Mouse (Mus musculus) hindbrain, embryonic 11.5 days (tissue): ENCODE data around the gene Gstt1. TPM values are rescaled to one million over a fixed set of nuclear protein-coding genes. Genes with fewer than 3 reads are reported as not detected.
A peak's percentile ranks its signal among the peaks of the same experiment; 100 is the strongest.

ENCODE experiments used
- ATAC-seq: fragments of 200-750 bp; cut with Nextera tagmentation; 2 replicates; pipeline ENCODE4 v1.8.0; 2017; ENCODE audit warnings: mild to moderate bottlenecking, moderate TSS enrichment, moderate library complexity; ENCODE audit not compliant: low FRiP score
- DNase-seq: peaks from one replicate; pipeline ENCODE4 v3.0.0-alpha.2; 2015; ENCODE audit warnings: low spot score
- H3K27ac ChIP-seq: fragments of 300-500 bp; sonication (generic); 2 replicates; pipeline ENCODE4 v1.5.1; 2014; ENCODE audit warnings: mild to moderate bottlenecking, low read depth, low read length
- H3K27me3 ChIP-seq: fragments of 300-500 bp; sonication (generic); 2 replicates; pipeline ENCODE4 v1.6.1; 2014; ENCODE audit warnings: mild to moderate bottlenecking, low read length, moderate library complexity, mixed read lengths; ENCODE audit not compliant: control insufficient read depth, insufficient read depth
- H3K36me3 ChIP-seq: fragments of 300-500 bp; sonication (generic); 2 replicates; pipeline ENCODE4 v1.6.1; 2014; ENCODE audit warnings: mild to moderate bottlenecking, low read length, moderate library complexity, mixed read lengths; ENCODE audit not compliant: control insufficient read depth, insufficient read depth
- H3K4me1 ChIP-seq: fragments of 300-500 bp; sonication (generic); replicated peaks from 2 replicates; pipeline ENCODE4 v1.6.1; 2014; ENCODE audit warnings: low read length, mixed read lengths; ENCODE audit not compliant: control insufficient read depth, insufficient read depth
- H3K4me2 ChIP-seq: fragments of 300-500 bp; sonication (generic); replicated peaks from 2 replicates; pipeline ENCODE4 v1.6.1; 2014; ENCODE audit warnings: mild to moderate bottlenecking, low read depth, low read length
- H3K4me3 ChIP-seq: fragments of 300-500 bp; sonication (generic); 2 replicates; pipeline ENCODE4 v1.5.1; 2014; ENCODE audit warnings: low read depth, low read length
- H3K9ac ChIP-seq: fragments of 300-500 bp; sonication (generic); 2 replicates; pipeline ENCODE4 v1.6.1; 2014; ENCODE audit warnings: low read depth, low read length
- H3K9me3 ChIP-seq: fragments of 300-500 bp; sonication (generic); 2 replicates; pipeline ENCODE4 v1.6.1; 2016; ENCODE audit warnings: low read length; ENCODE audit not compliant: control insufficient read depth
- WGBS: fragments of 180-500 bp; shearing (Covaris S2); extraction: QIAGEN DNeasy Blood & Tissue Kit; methylation state at CpG from one replicate; pipeline ENCODE4 v1.1.7; 2014; 5-methylcytosine and 5-hydroxymethylcytosine counted together
- polyA plus RNA-seq: library from polyadenylated mRNA; unstranded; fragments of >200 nt; fragmentation: Nextera tagmentation; extraction: Ambion mirVana; gene quantifications from 2 replicates; pipeline ENCODE4 v1.2.1, GENCODE M21; 2014

The Gstt1 gene
- polyA plus RNA-seq, 1 experiment from 2014 or later, result 5.6 TPM

GRCm38 (mm10) chr10:75790773-75791172 is 7.6 kb downstream of the Gstt1 start:
- DNase-seq, result no peak
- H3K4me2 ChIP-seq, result no peak overlapping the region
- WGBS, result 22% methylated on average over 7 of the region's 7 CpGs

GRCm38 (mm10) chr10:75789841-75790240 is 8.5 kb downstream of the Gstt1 start:
- DNase-seq, result no peak
- no peak overlapping the region for H3K27ac ChIP-seq
- H3K9me3 ChIP-seq, result no peaks in the 10 kb centered on the region
- no peak overlapping the region for H3K4me2 ChIP-seq
- H3K36me3 ChIP-seq, result no peaks in the 10 kb centered on the region
- no peak for ATAC-seq
- H3K27me3 ChIP-seq, result no peaks in the 10 kb centered on the region
- WGBS, result 92% methylated on average over 5 of the region's 5 CpGs
- no peaks in the 10 kb centered on the region for H3K4me1 ChIP-seq
- H3K4me3 ChIP-seq, result no peak overlapping the region
- no peak overlapping the region for H3K9ac ChIP-seq

More at GRCm38 (mm10) chr10:75790773-75791172, 7.6 kb downstream of the Gstt1 start:
- no peak for ATAC-seq
- Histone ChIP-seq H3K27ac (no peak overlapping the region), H3K4me3 (no peak overlapping the region), H3K36me3 (no peaks in the 10 kb centered on the region), H3K9me3 (no peaks in the 10 kb centered on the region), H3K4me1 (no peaks in the 10 kb centered on the region), H3K9ac (no peak overlapping the region), H3K27me3 (no peaks in the 10 kb centered on the region)

- Histone ChIP-seq H3K9ac (no peak overlapping the region), H3K4me3 (no peak overlapping the region), H3K9me3 (no peaks in the 10 kb centered on the region), H3K4me2 (no peak overlapping the region), H3K27ac (no peak overlapping the region), H3K27me3 (no peaks in the 10 kb centered on the region), H3K4me1 (no peaks in the 10 kb centered on the region), H3K36me3 (no peaks in the 10 kb centered on the region)
- no peak for DNase-seq
- WGBS, result 81% methylated on average over 6 of the region's 6 CpGs
- no peak for ATAC-seq
Measured at GRCm38 (mm10) chr10:75789081-75789735, 9.2 kb downstream of the Gstt1 start.

- WGBS, result 94% methylated on average over 8 of the region's 8 CpGs
- H3K4me2 ChIP-seq, result no peak overlapping the region
- no peaks in the 10 kb centered on the region for H3K9me3 ChIP-seq
- ATAC-seq (no peak), DNase-seq (no peak)
- H3K9ac ChIP-seq, result no peak overlapping the region
- H3K36me3 ChIP-seq, result no peaks in the 10 kb centered on the region
- no peak overlapping the region for H3K4me3 ChIP-seq
- no peaks in the 10 kb centered on the region for H3K27me3 ChIP-seq
- H3K27ac ChIP-seq, result no peak overlapping the region
- no peaks in the 10 kb centered on the region for H3K4me1 ChIP-seq
Measured at GRCm38 (mm10) chr10:75788277-75788676, 10.1 kb downstream of the Gstt1 start.

- Histone ChIP-seq H3K4me1 (no peaks in the 10 kb centered on the region), H3K9me3 (no peaks in the 10 kb centered on the region), H3K27me3 (peaks cover 9% of the 10 kb centered on the region), H3K27ac (no peak overlapping the region), H3K4me3 (no peak overlapping the region), H3K36me3 (no peaks in the 10 kb centered on the region), H3K9ac (no peak overlapping the region), H3K4me2 (no peak overlapping the region)
- DNase-seq (no peak), ATAC-seq (no peak)
- 80% methylated on average over 1 of the region's 1 CpGs for whole genome bisulfite sequencing
Measured at GRCm38 (mm10) chr10:75785442-75785841, 12.9 kb downstream of the Gstt1 start.

GRCm38 (mm10) chr10:75780769-75781578 is 17.4 kb downstream of the Gstt1 start, which contains the start of the genes Gm20441 and Gstt3:
Gene Gm20441, minus strand, starts transcription at chr10:75780954.
Gene Gstt3, minus strand, starts transcription at chr10:75781414.
- Histone ChIP-seq H3K9ac (0 out of 2 replicates have a peak within 1 kb of the TSS, but pooled peaks have one; percentile 24), H3K36me3 (no peaks in the 10 kb centered on the region), H3K4me3 (peak within 1 kb of the TSS; percentile 30), H3K4me2 (peak within 1 kb of the TSS; percentile 61), H3K9me3 (no peaks in the 10 kb centered on the region), H3K27me3 (peaks cover 20% of the 10 kb centered on the region), H3K4me1 (no peaks in the 10 kb centered on the region; the same call in 1 of the 2 replicates), H3K27ac (no peak within 1 kb of the TSS)
- DNase-seq, result peak; percentile 49
- ATAC-seq, result no peak
- under 1% methylated on average over 28 of the region's 28 CpGs for WGBS

GRCm38 (mm10) chr10:75779206-75780174 is 18.9 kb downstream of the Gstt1 start:
- Histone ChIP-seq H3K4me1 (no peaks in the 10 kb centered on the region; the same call in 1 of the 2 replicates), H3K4me2 (no peak overlapping the region), H3K4me3 (no peak overlapping the region), H3K9ac (no peak overlapping the region), H3K27ac (no peak overlapping the region), H3K9me3 (no peaks in the 10 kb centered on the region), H3K27me3 (peaks cover 20% of the 10 kb centered on the region), H3K36me3 (no peaks in the 10 kb centered on the region)
- no peak for DNase-seq
- 34% methylated on average over 15 of the region's 15 CpGs for WGBS
- no peak for ATAC-seq

- DNase-seq (no peak), ATAC-seq (no peak)
- 81% methylated on average over 2 of the region's 2 CpGs for WGBS
- no peaks in the 10 kb centered on the region for H3K9me3 ChIP-seq
- H3K4me1 ChIP-seq, result no peaks in the 10 kb centered on the region; the same call in 1 of the 2 replicates
- no peak overlapping the region for H3K9ac ChIP-seq
- H3K27ac ChIP-seq, result no peak overlapping the region
- peaks cover 20% of the 10 kb centered on the region for H3K27me3 ChIP-seq
- H3K4me3 ChIP-seq, result no peak overlapping the region
- H3K4me2 ChIP-seq, result no peak overlapping the region
- no peaks in the 10 kb centered on the region for H3K36me3 ChIP-seq
Measured at GRCm38 (mm10) chr10:75777885-75778284, 20.5 kb downstream of the Gstt1 start.
